Mouse (Mus musculus): ENCODE results near the gene Gm43638. TPM values are rescaled to one million over a fixed set of nuclear protein-coding genes. Genes with fewer than 3 reads are reported as not detected.
"Not testable (repeated sequence)": the region's sequence is repeated elsewhere in the genome, so short reads cannot be mapped to it uniquely, and the experiment has no call there.

Gene Gm43638
- polyA plus RNA-seq, 1 experiment = not detected

DNA sequence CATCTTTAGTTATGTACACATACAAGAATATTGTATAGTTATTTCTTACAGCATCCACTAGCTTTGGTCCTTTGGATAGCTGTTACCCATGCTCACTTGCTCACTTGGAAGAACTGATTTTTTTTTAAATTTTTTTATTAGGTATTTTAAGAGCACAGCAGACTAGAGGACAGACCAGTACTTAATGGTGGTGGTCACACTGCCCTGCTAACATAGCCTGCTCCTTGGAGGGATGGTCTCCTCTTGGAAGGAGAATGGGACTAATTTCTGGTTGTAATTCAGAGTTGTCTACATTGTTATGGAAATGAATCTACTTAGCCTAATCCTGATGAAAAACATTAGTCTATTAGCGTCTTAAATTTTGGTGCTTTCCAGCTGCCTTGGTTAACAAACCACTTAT lies 27.8 kb downstream of the Gm43638 start:
- TF ChIP-seq CTCF (IDR thresholded peaks at IDR 0.05; ENCODE audit: borderline replicate concordance, insufficient read depth, low read length) (no peak), POLR2A (IDR thresholded peaks at IDR 0.05; ENCODE audit: low read depth, low read length) (no peak)
- no peak overlapping the region for H3K4me3 ChIP-seq (ENCODE audit: insufficient read depth, low read length)

GRCm38 (mm10) chr5:87457701-87458100 lies 28.9 kb downstream of the Gm43638 start:
- TF ChIP-seq CTCF (IDR thresholded peaks at IDR 0.05; ENCODE audit: borderline replicate concordance, insufficient read depth, low read length) (no peak), POLR2A (IDR thresholded peaks at IDR 0.05; ENCODE audit: low read depth, low read length) (no peak)

More for the DNA sequence above, 27.8 kb downstream of the Gm43638 start:
- Histone ChIP-seq H3K4me1 (ENCODE audit: control insufficient read depth, insufficient read depth, low read length) (no peaks in the 10 kb centered on the region), H3K27ac (ENCODE audit: insufficient read depth, low read length) (no peak overlapping the region)

GRCm38 (mm10) chr5:87456216-87456850 lies 30.3 kb downstream of the Gm43638 start:
- TF ChIP-seq CTCF (IDR thresholded peaks at IDR 0.05; ENCODE audit: borderline replicate concordance, insufficient read depth, low read length) (no peak), POLR2A (IDR thresholded peaks at IDR 0.05; ENCODE audit: low read depth, low read length) (no peak)
- H3K27ac ChIP-seq (ENCODE audit: insufficient read depth, low read length) = no peak overlapping the region
- no peak overlapping the region for H3K4me3 ChIP-seq (ENCODE audit: insufficient read depth, low read length)
- no peaks in the 10 kb centered on the region for H3K4me1 ChIP-seq (ENCODE audit: control insufficient read depth, insufficient read depth, low read length)

More at GRCm38 (mm10) chr5:87457701-87458100, 28.9 kb downstream of the Gm43638 start:
- Histone ChIP-seq H3K4me3 (ENCODE audit: insufficient read depth, low read length) (no peak overlapping the region), H3K27ac (ENCODE audit: insufficient read depth, low read length) (no peak overlapping the region), H3K4me1 (ENCODE audit: control insufficient read depth, insufficient read depth, low read length) (no peaks in the 10 kb centered on the region)

DNA sequence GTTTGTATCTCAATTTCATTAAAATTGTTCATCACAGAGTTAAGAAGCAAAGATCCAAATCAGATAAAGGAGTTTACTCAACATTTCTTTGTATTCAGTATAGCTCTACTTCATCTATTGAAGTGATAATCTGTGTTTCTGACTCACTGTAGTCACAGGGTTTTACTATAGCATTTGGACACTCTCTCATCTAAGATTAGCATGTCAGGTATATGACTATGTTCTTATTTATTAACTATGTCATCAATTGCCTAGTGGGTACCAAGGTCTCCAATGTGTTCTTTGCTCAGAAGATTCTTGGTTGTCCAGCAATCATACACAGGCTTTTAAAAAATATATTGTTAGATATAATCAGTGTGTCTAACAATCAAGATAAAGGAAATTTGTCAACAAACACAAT lies 31.1 kb downstream of the Gm43638 start:
- TF ChIP-seq POLR2A (IDR thresholded peaks at IDR 0.05; ENCODE audit: low read depth, low read length) = no peak
- H3K4me1 ChIP-seq (ENCODE audit: control insufficient read depth, insufficient read depth, low read length) = no peaks in the 10 kb centered on the region
- H3K4me3 ChIP-seq (ENCODE audit: insufficient read depth, low read length) = no peak overlapping the region
- H3K27ac ChIP-seq (ENCODE audit: insufficient read depth, low read length) = no peak overlapping the region

- not testable (repeated sequence) for H3K4me3 ChIP-seq (ENCODE audit: insufficient read depth, low read length); H3K27ac ChIP-seq (ENCODE audit: insufficient read depth, low read length); H3K4me1 ChIP-seq (ENCODE audit: control insufficient read depth, insufficient read depth, low read length)
Observed at GRCm38 (mm10) chr5:87452514-87452913, 34.1 kb downstream of the Gm43638 start.

DNA sequence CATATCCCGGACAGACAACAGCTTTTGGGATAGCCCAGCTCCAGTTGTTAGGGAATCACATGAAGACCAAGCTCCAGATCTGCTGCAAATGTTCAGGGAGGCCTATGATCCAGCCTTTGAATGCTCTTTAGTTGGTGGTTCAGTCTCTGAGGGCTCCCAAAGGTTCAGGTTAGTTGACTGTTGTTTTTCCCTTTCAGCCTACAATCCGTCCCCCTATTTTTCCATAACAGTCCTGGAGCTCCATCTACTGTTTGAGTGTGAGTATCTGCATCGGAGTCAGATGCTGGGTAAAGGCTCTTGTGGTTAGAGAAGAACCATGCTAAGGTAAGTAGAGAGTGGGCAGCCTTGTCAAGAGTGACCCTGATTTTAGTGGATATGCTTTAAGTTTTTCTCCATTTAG lies 50.3 kb downstream of the Gm43638 start:
- Histone ChIP-seq H3K4me3 (ENCODE audit: insufficient read depth, low read length) (no peak overlapping the region), H3K4me1 (ENCODE audit: control insufficient read depth, insufficient read depth, low read length) (no peaks in the 10 kb centered on the region), H3K27ac (ENCODE audit: insufficient read depth, low read length) (no peak overlapping the region)
- TF ChIP-seq CTCF (IDR thresholded peaks at IDR 0.05; ENCODE audit: borderline replicate concordance, insufficient read depth, low read length) (no peak), POLR2A (IDR thresholded peaks at IDR 0.05; ENCODE audit: low read depth, low read length) (no peak)

DNA sequence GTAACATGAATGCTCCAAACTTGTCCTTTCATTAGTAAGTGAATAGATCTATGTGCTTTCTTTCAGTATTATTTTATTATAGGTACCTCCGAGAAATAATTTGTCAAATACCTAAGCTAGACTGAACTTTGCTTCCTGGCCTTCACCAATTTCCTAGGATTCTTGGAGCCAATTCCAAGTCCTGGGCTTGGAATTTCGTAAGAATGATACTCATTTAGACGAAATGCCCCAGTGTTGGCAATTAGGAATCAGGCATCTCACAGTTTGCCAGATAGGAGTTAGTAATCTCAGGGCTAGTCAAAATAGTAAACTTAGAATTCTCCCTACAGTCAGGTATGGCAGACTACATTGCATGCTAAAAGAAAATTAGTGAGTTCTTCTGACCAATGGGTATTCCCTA lies 60.9 kb downstream of the Gm43638 start:
- TF ChIP-seq CTCF (IDR thresholded peaks at IDR 0.05; ENCODE audit: borderline replicate concordance, insufficient read depth, low read length) = no peak
- no peak overlapping the region for H3K4me3 ChIP-seq (ENCODE audit: insufficient read depth, low read length)
- H3K27ac ChIP-seq (ENCODE audit: insufficient read depth, low read length) = no peak overlapping the region
- no peaks in the 10 kb centered on the region for H3K4me1 ChIP-seq (ENCODE audit: control insufficient read depth, insufficient read depth, low read length)

- H3K27ac ChIP-seq (ENCODE audit: insufficient read depth, low read length); H3K4me1 ChIP-seq (ENCODE audit: control insufficient read depth, insufficient read depth, low read length); H3K4me3 ChIP-seq (ENCODE audit: insufficient read depth, low read length): not testable (repeated sequence)
Observed at GRCm38 (mm10) chr5:87424041-87424440, 62.6 kb downstream of the Gm43638 start, which contains the start of gene Ugt2b38. Gene Ugt2b38 (minus strand): TSS chr5:87424203.

Other genes with a start within 250 kb of the Gm43638 start
- gene Ugt2b37, start 232.0 kb downstream of the Gm43638 start, polyA plus RNA-seq (2011; ENCODE audit: insufficient read length, low read depth, missing spikeins) = not detected in 2 replicates
- gene Ugt2a3, start 149.6 kb downstream of the Gm43638 start, polyA plus RNA-seq (2011; ENCODE audit: insufficient read length, low read depth, missing spikeins) = not detected in 2 replicates
- gene Ugt2b38, start 62.6 kb downstream of the Gm43638 start, polyA plus RNA-seq (2011; ENCODE audit: insufficient read length, low read depth, missing spikeins) = not detected in 2 replicates
- not detected in 2 replicates for gene Ugt2a2, start 4.5 kb downstream of the Gm43638 start, polyA plus RNA-seq (2011; ENCODE audit: insufficient read length, low read depth, missing spikeins)
- gene Ugt2a1, start 4.1 kb upstream of the Gm43638 start, polyA plus RNA-seq (2011; ENCODE audit: insufficient read length, low read depth, missing spikeins) = not detected in 2 replicates
- gene Sult1b1, start 51.4 kb upstream of the Gm43638 start, polyA plus RNA-seq (2011; ENCODE audit: insufficient read length, low read depth, missing spikeins) = not detected in 2 replicates
- not detected in 2 replicates for gene Sult1d1, start 82.2 kb upstream of the Gm43638 start, polyA plus RNA-seq (2011; ENCODE audit: insufficient read length, low read depth, missing spikeins)
- not detected in 2 replicates for gene Sult1e1, start 104.8 kb upstream of the Gm43638 start, polyA plus RNA-seq (2011; ENCODE audit: insufficient read length, low read depth, missing spikeins)
- gene Csn1s1, start 179.4 kb upstream of the Gm43638 start, polyA plus RNA-seq (2011; ENCODE audit: insufficient read length, low read depth, missing spikeins) = not detected in 2 replicates
- gene Csn2, start 212.8 kb upstream of the Gm43638 start, polyA plus RNA-seq (2011; ENCODE audit: insufficient read length, low read depth, missing spikeins) = not detected in 2 replicates

Measured in embryonic fibroblast, embryonic 13.5 days (primary cell).